Mouse (Mus musculus) brain, embryonic 18.5 days (tissue): ENCODE results near the gene Clic1.
"Not testable (repeated sequence)": the region's sequence is repeated elsewhere in the genome, so short reads cannot be mapped to it uniquely, and the experiment has no call there.

Experiments
- DNase-seq: peaks from one replicate; pipeline ENCODE4 v3.0.0-alpha.2; 2012; ENCODE audit warnings: low read depth, low spot score

Clic1 gene

DNA sequence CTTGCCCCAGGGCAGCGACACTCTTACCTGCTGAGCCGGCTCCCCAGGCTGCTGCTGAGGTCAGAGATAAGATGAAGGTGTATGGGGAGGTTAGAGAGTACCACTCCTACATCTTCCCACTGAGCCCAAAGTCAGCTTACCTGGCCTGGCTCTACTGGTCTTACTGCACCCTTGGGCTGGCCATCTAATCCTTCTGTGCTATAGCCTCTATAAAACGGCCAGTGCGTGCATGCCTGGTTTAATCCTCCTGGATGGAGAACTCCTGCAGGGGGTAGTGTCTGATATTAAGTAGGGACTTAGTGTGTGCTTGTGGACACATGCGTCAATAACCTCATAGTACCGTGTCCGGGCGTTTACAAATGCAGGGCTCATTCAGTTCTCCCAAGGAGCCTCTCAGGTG is 29.2 kb upstream of the Clic1 start:
- DNase-seq: no peak

DNA sequence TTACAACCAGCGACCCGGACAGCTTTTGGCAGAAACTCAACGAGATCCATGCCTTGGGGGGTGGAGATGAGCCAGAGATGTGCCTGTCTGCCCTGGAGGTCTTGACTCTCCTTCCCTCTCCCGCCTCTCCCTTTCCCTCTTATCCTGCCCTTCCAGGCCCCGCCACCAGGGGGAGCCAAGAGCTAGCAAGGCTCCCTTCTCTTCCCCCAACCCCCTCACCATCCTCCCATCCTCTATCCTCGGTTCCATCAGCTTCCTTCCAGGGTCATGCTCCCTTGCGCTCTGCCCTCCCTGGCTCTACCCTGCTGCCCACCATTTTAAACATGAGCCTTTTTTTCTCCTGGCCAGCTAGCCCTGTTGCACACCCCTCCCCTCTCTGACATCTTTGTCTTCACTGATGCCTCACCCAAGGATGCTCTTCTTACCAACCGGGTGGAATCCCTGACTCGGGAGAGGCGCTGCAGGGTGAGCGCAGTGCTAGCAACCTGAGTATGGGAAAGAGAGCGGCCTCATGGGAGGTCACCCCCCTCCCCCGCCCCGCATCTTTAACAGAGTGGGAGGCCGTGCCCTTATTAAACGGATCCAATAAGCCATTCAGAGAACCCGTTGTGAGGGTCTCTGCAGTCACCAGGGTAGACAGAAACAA is 28.5 kb upstream of the Clic1 start:
- no peak for DNase-seq

DNA sequence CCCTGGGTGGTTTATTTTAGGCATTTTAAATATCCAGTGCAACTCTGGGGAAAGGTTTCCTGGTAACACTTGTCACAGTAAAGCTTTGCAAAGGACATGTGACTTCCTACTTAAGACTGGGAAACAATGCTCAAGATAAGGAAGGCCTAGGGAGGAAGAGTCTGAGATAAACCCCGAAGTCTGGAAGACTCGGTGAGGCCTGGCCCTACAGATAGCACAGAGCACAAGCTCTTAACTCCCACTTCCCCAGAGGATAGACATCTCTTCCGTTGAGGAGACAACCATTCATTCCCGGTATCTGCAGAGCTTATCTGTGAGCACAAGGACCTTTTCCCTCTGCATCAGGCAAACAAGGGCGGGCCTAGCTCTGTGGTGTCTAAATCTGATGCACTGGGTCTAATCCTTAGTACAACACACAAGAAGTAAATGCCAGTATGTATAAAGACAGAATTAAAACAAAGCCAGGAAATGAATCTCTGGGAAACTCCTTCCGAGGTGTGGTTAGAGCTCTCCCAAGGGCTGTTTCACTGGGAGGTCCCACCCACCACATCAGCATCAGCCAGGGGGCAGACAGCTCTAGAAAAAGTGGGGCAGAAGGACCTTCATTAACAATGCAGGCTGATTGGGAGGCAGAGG is 27.8 kb upstream of the Clic1 start:
- no peak for DNase-seq

DNA sequence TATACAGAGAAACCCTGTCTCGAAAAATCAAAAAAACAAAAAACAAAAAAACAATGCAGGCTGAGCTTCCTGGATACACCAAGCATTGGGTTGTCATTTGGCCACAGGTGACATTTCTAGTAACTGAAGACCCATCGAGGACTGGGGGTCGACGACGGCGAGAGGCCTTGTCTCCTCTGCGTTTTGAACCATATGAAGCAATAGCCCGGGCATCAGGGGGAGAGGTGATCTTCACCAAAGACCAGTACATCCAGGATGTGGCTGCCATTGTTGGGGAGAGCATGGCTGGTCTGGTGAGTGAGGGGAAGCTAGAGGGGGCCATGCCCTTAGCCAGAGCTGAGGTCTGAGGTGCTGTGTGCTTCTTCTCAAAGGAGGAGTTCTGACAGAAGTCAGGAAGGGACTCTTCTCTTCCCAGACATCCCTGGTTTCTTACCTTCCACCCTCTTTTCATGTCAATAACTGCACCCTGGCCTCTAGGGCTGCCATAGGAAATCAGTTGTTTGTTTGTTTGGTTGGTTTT is 27.2 kb upstream of the Clic1 start:
- DNase-seq: no peak

DNA sequence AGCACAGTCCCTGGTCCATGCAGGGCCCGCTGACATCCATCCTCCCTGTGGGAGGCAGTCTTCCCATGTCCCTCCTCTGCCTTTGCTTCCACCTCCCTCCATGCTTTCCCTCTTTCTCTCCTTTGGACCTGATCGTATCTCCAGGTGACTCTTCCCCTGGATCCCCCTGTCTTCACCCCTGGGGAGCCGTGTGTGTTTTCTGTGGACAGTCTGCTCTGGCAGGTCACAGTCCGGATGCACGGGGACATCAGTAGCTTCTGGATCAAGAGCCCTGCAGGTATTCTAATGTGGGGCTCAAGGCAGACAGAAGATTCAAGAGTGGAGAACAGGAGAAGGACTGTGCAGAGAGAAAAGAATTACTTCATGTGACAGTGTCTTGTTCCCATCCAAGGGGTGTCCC is 26.5 kb upstream of the Clic1 start:
- no peak for DNase-seq

DNA sequence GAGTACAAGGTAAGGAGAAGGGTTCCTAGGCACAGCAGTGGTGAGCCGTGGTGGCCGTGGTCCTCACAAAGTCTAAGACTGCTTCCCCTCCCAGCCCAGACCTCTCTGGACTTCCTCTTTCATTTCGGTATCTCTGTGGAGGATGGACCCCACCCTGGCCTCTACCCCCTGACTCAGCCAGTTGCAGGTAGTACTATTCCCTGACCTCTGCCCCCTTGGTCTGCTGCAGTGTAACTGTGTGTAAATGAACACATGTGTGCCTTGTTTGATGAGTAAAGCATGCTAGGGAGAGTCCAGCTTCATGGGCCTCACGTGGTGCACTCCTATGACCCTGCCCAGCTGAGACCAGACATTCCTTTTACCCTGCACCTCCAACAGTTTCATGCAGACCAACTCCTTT is 26.0 kb upstream of the Clic1 start:
- no peak for DNase-seq

DNA sequence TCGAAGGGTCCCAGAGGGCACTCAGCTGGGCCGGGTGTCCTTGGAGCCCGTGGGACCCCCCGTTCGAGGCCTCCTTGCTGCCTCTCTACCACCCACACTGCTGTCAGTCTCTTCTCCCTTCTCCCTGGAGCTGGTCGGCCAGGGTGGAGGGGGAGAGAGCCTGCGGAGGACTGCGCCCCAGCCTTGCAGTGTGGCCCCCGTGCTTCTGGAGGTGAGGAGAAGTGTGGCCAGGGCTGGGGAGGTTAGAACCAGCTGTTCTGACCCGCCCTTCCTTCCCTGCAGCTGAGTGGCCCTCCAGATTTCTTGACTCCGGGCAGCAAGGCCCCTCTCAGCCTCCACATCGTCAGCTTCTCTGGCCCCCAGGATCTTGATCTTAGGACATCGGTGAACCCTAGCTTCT is 25.5 kb upstream of the Clic1 start:
- no peak for DNase-seq

DNA sequence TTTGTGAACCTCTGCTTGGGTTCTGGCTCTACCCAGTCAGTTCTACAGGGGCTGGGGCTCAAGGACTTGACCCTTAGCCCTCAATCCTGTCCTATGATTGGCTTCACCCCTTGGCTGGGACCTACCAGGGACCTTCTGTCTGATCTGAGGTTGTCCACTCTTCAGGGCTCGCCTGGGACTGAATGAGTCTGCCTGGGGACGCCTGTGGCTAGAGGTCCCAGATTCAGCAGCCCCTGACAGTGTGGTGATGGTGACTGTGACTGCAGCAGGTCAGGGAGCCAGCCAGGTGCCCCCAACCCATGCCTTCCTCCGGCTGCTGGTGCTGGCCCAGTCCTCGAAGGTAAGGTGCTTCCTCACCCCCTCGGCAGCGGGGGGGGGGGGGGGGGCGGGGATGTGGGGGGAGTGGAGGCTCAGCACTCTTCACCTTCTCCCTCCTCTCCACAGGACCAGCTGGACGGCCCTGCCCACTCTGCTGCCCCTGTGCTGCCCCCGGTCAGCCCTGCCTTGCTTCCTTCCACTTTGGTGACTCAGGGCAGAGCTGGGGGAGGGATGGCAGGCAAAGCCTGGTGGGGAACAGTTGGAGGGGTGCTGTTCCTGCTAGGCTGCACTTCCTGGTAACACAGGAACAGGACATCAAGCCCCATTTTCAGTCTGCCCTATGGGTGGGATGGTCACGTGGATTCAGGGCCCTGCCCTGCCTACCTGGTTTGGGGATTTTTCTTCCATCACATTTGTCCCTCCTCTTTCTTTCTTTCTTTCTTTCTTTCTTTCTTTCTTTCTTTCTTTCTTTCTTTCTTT is 24.9 kb upstream of the Clic1 start:
- no peak for DNase-seq

DNA sequence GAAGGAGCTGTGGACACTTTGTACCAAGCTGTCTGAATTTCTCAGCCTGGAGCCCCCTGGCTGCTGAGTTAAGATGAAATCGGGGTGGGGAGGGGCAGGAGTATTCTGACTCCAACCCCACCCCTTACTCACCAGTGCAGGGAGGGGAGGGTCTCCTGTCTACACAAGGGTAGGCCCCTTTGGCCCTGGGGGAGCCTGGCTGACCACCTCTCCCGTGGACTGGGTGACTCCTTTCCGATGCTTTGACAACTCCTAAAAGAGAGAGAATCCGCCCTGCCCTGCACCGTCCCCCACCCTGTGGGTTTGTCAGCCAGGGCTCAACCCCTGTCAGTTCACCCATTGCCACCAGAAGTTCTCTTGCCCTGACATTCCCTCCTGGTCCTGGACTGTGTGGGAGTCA is 23.6 kb upstream of the Clic1 start:
- DNase-seq: no peak

DNA sequence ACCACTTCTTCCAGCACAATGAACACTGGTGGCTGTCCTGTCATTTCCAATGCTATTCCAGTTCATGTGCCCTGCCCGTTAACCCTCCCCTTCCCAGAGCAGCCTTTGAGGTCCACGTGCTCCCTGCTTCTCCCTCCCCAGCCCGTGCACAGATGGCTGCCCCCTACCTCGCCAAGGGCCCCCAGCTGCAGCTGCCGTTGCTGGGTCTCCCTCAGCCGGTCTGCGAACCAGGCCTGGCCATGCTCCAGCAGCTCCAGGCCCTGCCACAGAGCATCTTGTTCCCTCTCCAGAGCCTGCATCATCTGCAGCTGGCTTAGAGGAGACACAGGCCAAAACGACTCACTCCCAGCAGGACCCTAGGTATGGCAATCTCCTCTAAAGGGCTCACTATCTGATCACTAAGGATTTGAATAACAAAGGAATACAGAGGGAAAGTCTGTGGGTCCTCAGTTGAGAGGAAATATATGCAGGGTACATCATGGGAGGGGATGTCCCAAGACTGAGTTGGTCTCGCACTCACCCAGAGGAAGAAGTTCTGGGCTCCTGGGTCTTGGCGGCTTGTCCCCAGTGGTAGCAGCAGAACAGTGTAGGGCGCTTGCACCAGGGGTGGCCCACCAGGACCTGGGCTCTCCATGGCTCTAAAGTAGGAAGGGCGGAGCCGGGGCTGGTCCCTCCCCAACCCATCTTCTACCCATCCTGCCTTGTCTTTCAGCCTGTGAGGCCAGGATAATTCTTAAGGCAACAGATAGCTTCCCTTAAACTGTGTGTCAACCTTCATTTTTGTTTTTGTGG is 22.3 kb upstream of the Clic1 start, which contains the start of gene Sapcd1:
TSS of gene Sapcd1 (minus strand) at position 740 of the 792 bp plus-strand sequence.
- DNase-seq: no peak

DNA sequence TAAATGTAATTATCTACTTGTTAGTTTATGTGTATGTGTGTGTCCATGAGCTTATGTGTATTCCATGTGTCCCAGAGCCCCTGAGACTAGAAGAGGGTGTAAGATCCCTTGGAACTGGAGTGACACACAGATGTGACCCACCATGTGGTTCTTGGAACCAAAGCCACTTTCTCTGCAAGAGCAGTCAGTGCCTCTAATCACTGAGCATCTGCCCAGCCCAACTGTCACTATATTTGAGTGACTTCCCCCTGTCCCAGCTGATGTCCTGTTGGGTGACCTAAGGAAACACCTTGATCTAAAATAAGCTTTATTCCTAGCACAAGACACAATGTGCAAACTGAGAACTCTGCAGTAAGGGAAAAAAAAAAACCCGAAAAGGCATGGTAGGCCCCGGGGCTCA is 21.5 kb upstream of the Clic1 start:
- DNase-seq: no peak

DNA sequence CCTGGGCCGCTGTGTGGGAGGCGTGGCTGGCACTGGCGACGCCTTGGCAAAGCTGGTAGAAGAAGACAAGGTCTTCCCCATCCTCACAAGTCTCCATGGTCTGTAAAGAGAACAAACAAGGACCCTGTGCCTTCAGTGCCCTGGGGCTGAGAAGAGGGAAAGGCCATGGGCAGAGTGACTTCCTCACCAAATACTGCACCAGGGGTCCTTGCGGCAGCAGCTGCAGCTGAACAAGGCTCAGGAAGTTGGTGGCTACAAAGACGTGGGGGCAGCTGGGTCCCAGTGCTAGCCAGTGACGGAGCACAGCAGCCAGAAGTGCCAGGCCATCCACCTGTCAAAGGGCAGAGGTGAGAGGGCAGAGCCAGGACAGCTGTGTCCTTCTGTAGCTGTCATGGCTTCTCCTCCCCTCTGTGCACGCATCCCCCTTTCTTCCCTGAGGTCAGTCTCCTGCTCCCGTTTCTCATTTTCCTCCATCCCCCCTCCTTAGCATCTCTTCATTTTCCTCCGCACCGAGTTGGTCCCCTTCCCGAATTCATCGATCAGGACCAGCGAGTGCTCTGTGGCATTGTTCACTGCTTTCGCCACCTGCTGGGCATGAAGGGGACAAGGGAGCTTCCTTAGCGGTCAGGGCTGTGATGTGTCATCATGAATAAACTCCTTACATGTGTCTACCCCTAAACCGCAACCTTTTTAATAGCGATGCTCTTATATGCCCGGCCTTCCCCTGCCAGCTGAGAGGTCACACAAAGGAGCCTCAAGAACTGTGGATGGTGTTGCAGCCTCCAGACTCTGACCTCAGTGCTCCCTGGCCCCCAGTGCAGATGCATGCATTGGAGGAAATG is 19.9 kb upstream of the Clic1 start:
- DNase-seq: no peak

DNA sequence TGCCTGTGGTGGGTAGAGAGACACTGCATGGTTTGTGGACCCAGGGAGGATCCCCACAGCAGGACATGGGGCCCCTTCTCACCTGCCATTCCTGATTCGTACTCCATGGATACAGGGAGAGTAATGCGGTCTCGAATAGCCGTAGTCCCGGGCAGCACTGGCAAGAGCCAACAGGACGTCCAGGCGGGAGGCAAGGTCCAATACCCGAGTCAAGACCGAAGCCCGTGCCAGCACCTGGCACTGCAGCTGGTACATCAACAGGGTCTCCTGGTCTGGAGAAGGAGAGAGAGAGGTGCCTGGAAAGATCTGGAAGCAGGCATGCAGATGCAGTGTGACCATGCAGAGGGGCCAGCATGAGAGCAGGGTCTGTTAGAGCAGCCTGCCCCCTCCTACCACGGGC is 18.5 kb upstream of the Clic1 start:
- no peak for DNase-seq

DNA sequence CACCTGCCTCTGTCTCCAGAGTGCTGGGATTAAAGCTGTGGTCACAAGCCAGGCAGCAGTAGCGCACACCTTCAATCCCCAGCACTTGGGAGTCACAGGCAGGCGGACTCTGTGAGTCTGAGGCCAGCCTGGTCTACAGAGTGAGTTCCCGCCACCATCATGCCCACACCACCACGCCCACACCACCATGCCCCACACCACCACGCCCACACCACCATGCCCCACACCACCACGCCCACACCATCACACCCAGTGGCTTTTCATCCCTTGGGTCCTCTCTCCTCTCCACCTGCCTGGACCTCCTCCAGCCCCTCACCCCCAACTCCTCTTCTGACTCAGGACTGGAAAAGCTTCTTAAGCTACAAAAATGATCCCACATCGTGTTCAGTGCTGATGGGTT is 17.9 kb upstream of the Clic1 start:
- DNase-seq: no peak

DNA sequence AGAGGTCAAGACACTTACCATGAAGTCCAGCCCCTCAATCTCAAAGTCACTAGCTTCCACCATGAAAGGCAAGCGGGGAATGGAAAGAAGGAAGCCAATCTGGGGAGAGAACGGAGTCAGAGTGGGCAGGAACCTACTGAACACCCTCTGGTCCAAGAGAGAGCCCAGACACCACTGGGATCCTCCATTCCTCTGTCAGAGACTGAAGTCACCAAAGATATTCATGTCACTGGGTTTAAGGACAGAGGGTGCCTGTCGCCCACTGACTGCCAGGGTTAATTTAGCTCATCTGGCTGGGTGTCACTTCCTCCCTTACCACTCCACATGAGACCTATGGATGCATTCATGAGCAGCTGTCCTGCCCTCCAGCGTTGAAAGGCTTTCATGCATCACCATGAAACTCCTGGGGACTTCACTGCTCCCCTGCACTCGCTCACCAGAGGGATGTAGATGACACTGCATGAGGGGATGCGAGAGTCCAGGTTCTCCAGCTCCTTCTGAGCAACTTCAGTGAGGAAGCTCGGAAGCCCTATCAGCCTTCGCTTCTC is 17.4 kb upstream of the Clic1 start:
- DNase-seq: no peak

DNA sequence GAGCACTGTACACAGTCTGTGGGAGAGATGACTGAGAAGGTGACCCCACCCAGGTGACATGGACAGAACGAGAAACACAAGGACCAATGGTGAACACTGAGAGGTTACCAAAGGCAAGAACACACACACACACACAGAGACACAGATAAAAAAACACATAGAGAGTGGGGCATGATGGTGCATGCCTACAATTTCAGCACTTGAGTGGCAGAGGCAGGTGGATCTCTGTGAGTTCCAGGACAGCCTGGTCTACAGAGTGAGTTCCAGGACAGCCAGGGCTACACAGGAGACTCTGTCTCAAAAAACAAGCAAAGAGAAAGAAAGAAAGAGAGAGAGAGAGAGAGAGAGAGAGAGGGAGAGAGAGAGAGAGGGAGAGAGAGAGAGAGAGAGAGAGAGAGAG is 16.1 kb upstream of the Clic1 start:
- DNase-seq: not testable (repeated sequence)

DNA sequence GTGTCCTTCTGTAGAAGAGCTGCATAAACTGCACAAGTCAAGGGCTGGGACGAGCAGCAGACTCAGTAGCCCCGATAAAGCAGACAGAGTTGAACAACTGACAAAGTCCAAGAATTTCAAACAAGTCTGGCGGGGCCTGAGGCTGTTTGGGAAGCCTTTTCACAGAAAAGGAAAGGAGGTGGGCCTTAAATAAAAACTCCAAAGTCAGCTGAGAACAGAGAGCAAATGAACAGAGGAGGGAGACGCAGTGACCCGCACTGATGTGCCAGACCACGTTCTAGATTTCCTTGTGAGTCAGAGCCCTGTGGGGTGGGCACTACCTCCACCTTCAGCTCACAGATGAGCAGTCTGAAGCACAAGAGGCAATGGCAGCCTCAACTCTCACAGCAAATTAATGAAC is 14.9 kb upstream of the Clic1 start:
- no peak for DNase-seq

DNA sequence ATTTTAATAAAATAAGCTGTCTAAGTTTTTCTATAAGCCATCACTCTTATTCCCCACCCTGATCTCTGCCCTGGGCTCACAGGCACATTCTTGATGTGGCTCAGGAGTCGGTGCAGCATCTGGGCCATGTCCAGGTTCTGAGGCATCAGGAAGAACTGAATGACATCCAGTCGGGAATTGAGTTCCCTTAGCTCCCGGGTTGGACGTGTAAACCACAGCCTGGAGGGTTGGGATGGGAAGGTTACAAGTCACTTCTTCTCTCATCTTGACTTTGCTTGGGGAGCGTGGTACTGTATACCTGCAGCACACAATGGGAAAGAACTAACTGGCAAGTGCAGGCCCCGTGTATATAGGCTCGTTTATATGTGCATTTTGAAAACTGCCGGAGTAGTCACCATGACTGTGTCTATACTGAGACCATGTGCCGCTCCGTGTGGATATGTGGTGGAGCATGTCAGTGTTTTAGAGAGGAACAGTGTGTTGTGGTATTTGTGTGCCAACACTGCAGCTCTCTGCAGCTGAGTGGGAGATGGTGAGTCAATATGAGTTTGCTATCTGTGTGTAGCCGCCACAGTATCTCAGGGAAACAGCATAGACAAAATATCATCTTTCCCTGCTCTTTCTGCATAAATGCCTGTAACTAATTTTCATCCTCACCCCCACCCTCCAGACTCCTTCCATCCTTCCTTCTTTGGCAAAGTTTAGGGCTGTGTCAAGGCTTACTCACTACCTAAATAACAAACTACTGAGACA is 10.5 kb upstream of the Clic1 start:
- no peak for DNase-seq

DNA sequence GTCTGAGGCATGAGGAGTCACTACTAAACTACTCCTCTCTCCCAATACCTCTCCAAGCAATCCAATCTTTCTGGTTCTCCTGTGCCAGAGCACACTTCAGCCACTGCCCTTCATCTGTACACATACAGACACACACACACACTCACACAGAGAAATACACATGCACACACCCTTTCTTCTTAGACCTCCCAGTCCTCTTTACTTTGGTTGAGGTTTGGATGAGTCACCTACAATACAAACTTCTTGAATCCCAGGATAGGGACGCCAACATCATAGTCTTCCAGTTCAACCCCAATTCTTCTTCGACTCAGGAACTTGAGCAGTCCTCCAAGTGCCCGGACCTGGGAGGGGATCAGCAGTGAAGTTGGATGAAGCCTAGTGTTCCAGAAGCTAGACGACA is 6.0 kb upstream of the Clic1 start:
- no peak for DNase-seq
